Mouse (Mus musculus): ENCODE measurements at regions not wholly inside any gene's neighbourhood (a gene's known extent, or its start where the extent isn't known, plus 50 kb on each side); places are given as distances from the start of the nearest gene placed in this dataset.
A peak's percentile ranks its signal among the peaks of the same experiment; 100 is the strongest.

GRCm38 (mm10) chr6:112119180-112119579 lies 154.4 kb upstream of the Lmcd1 start:
- no peak for DNase-seq (ENCODE audit: low spot score)

- no peak for DNase-seq (ENCODE audit: low spot score)
These were observed 140.0 kb upstream of the Lmcd1 start for GRCm38 (mm10) chr6:112133522-112133921.

GRCm38 (mm10) chr6:112152535-112153364 lies 120.8 kb upstream of the Lmcd1 start:
- no peak for DNase-seq (ENCODE audit: low spot score)

GRCm38 (mm10) chr6:112167487-112167886 lies 106.1 kb upstream of the Lmcd1 start:
- no peak for DNase-seq (ENCODE audit: low spot score)

- DNase-seq (ENCODE audit: low spot score), result no peak
These were observed 97.2 kb upstream of the Lmcd1 start for GRCm38 (mm10) chr6:112176344-112176743.

GRCm38 (mm10) chr6:112187636-112188035 lies 85.9 kb upstream of the Lmcd1 start:
- DNase-seq (ENCODE audit: low spot score), result no peak

- peak; percentile 31 for DNase-seq (ENCODE audit: low spot score)
These were observed 82.5 kb upstream of the Lmcd1 start for GRCm38 (mm10) chr6:112191032-112191431.

GRCm38 (mm10) chr6:112197445-112197844 lies 76.1 kb upstream of the Lmcd1 start:
- no peak for DNase-seq (ENCODE audit: low spot score)

- DNase-seq (ENCODE audit: low spot score), result no peak
These were observed 74.3 kb upstream of the Lmcd1 start for GRCm38 (mm10) chr6:112199241-112199640.

- DNase-seq (ENCODE audit: low spot score), result no peak
These were observed 71.4 kb upstream of the Lmcd1 start for GRCm38 (mm10) chr6:112202120-112202519.

GRCm38 (mm10) chr6:112203321-112203720 lies 70.2 kb upstream of the Lmcd1 start:
- no peak for DNase-seq (ENCODE audit: low spot score)

GRCm38 (mm10) chr6:112204956-112205355 lies 68.6 kb upstream of the Lmcd1 start:
- DNase-seq (ENCODE audit: low spot score), result no peak

- DNase-seq (ENCODE audit: low spot score), result no peak
These were observed 68.0 kb upstream of the Lmcd1 start for GRCm38 (mm10) chr6:112205420-112205995.

- peak; percentile 45 for DNase-seq (ENCODE audit: low spot score)
These were observed 66.3 kb upstream of the Lmcd1 start for GRCm38 (mm10) chr6:112207229-112207628.

- DNase-seq (ENCODE audit: low spot score), result no peak
These were observed 63.2 kb upstream of the Lmcd1 start for GRCm38 (mm10) chr6:112210238-112210950.

GRCm38 (mm10) chr6:112216868-112217267 lies 56.7 kb upstream of the Lmcd1 start:
- no peak for DNase-seq (ENCODE audit: low spot score)

GRCm38 (mm10) chr6:112218248-112218647 lies 55.3 kb upstream of the Lmcd1 start:
- DNase-seq (ENCODE audit: low spot score), result no peak

- no peak for DNase-seq (ENCODE audit: low spot score)
These were observed 53.9 kb upstream of the Lmcd1 start for GRCm38 (mm10) chr6:112219641-112220040.

- DNase-seq (ENCODE audit: low spot score), result no peak
These were observed 53.4 kb upstream of the Lmcd1 start for GRCm38 (mm10) chr6:112220149-112220548.

- no peak for DNase-seq (ENCODE audit: low spot score)
These were observed 52.2 kb upstream of the Lmcd1 start for GRCm38 (mm10) chr6:112221373-112221772.

- no peak for DNase-seq (ENCODE audit: low spot score)
These were observed 50.2 kb upstream of the Lmcd1 start for GRCm38 (mm10) chr6:112223325-112223724.
